Mouse (Mus musculus) leukemia stem cell, adult 10-12 weeks (primary cell): Measurements from ENCODE around the gene Homez. TPM values are rescaled to one million over a fixed set of nuclear protein-coding genes. Genes with fewer than 3 reads are reported as not detected.

ENCODE experiments used
- polyA plus RNA-seq: library from polyadenylated mRNA; stranded (reverse); fragments of >175 nt; gene quantifications from 2 replicates; pipeline ENCODE4 v1.2.3, GENCODE M21; 2012; ENCODE audit warnings: low replicate concordance

The Homez gene
- polyA plus RNA-seq: 0.86 and 0.91 TPM in 2 replicates

DNA sequence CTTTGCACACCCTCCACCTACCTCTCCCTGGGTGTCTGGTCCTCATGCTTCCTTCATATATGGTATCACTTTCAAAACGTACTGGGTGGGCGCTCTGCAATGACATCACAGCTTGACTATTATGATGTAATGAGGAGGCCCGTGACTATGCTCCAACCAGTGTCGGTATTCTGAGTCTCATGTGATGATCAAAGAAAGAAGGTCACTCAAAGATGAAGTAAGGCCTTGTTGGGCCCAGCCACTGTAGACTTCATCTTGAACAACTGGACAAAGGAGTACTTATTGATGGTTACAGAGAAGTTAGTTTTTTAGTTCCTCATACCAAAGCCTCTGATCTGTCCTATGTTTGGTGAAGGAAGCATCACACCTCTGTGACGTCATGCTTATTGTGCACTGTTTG, at the start of gene Homez:
Gene Homez (minus strand): TSS at position 101 of the 400 bp plus-strand sequence.

DNA sequence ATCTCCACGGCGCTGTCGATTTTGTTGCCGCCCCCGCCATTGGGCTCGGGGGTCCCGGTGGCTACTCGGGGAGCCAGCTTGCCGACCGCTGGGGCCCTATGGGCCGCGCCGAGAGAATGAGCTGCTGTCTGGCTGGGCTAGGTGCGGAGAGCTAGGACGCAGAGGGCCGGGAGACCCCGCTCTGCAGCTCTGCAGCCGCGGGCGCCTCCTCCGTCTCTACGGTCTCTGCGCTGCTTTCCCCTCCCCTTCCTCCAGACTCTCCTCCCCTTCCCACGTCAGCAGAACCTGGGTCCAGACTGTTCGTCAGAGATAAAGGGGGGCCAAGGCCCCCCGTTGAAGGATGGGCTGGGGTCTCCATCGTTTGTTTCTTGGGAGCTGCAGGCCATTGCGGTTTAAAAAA, 42.1 kb upstream of the Homez start, which contains the start of gene Slc22a17:
Gene Slc22a17 (minus strand): TSS at position 247 of the 400 bp plus-strand sequence.

DNA sequence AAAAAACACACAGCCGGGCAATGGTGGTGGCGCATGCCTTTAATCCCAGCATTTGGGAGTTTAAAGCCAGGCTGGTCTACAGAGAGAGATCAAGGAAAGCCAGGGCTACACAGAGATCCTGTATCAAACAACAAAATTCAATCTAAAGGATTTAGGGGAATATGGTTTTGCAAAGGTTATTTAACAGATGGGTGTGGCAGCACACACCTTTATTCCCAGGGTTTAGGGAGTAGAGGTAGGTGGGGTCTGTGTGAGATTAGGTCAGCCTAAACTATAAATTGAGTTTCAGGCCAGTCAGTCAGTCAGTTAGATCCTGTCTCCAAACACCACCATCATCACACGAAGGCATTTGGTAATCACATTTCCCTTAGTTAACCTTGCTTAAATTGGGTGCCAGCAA, 21.4 kb upstream of the Homez start, which contains the start of gene Pabpn1:
Gene Pabpn1 (plus strand): TSS at position 301 of the 400 bp plus-strand sequence.

DNA sequence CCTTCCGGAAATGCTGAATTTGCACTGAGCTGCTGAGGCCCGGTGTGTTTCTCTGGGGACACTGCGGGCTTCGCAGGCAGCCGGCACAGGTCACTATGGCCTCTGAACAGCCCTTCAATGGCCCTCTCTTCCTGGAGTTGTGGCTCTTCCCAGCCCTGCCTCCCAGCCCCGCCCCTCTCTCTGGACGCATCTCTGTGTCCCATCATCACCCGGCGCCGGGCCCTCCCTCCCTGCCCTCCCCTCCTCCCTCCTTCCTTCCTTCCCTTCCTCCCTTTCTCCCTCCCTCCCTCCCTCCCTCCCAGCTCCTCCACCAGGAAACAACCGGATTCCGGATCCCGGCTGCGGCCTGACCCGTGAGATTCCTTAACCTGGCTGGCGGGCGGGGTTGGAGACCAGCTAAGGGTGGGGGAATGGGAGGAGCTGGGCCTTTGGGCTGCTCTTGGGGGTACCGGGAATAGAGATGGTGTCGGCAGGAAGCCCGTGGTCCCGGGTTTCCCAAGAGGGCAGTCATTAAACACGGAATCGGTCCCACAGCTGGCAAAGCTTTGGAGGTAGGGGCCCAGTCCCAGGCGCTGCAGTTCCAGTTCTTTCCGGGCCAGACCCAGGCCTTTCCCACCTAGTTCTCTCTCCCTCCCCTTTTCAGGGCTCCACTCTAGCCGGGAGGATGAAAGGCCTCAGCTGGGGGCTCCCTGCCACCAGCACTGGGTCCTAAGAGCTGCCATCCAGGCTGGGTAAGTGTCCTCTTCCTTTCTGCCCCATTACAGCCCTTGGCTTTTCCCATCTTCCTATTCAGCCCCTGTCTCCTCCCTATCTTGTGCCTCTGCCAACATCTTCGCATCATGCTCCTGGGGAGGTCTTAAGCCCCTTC, 12.6 kb upstream of the Homez start, which contains the start of the genes Bcl2l2 and Gm20521:
Gene Bcl2l2 (plus strand): TSS at position 224 of the 868 bp plus-strand sequence.
Gene Gm20521 (plus strand): TSS at position 288 of the 868 bp plus-strand sequence.

DNA sequence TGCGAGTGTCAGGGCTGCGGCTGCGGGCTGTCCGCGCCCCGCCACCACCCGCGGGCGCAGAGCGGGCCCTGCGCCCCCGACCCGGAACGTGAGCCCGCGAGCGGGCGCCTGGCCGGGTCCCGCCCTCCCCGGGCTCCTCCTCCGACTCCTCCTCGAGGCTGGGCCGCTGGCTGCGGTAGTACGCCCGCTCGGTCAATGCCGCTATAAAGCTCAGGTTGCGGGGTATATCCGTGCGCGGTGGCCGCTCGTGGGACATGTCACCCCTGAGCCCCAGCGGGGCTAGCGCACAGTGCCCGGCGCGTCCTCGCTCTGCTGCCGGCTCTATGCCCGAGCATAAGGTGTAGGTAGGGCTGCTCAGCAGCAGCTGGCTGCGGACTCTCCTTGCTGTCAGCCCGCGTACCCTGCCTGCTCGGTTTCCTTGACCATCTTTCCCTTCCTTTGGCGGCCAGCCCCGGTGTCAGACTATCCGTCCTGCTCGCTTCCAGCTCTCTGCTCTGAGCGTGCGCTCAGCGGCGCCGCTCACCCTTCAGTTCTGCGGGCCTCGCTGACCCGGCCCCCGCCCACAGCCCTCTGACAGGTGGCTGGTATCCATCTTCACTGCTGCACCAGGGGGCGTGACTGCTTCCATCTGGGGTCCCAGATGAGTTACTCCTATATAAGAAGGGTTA, 6.4 kb upstream of the Homez start, which contains the start of gene Ppp1r3e:
Gene Ppp1r3e (minus strand): TSS at position 503 of the 668 bp plus-strand sequence.

DNA sequence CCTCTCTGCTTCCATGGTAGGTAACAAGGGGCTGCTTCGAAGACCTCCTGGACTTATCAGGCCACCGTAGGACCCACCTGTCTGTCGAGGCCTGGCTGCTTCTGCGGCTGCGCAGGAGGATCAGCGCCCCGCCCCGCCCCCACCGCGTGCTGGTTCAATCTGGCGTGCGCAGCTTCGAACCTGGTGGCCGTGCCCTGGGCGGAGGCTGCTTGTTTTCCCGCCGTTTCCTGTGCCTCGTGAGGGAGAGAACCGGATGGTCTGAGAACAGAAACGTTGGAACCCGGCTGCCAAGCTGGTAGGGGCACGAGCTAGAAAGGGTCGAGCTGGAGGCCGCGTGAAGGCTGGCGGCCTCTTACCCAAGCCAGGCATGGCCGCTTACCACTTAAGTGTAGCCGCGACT, 56.8 kb downstream of the Homez start, which contains the start of gene Rnf212b:
Gene Rnf212b (plus strand): TSS at position 151 of the 400 bp plus-strand sequence.

Other genes with a start within 250 kb of the Homez start
- gene Psmb11, start 249.5 kb downstream of the Homez start, polyA plus RNA-seq: not detected in 2 replicates
- gene Gm17606, start 230.0 kb downstream of the Homez start, polyA plus RNA-seq: not detected in 2 replicates
- gene Cdh24, start 229.6 kb downstream of the Homez start, polyA plus RNA-seq: 2.7 and 4.7 TPM in 2 replicates
- 21.9 and 24.6 TPM in 2 replicates for gene 1700123O20Rik, start 184.7 kb downstream of the Homez start, polyA plus RNA-seq
- gene Acin1, start 184.0 kb downstream of the Homez start, polyA plus RNA-seq: 173 and 343 TPM in 2 replicates
- not detected in 2 replicates for gene Gm29776, start 172.1 kb downstream of the Homez start, polyA plus RNA-seq
- 1.6 and 3.1 TPM in 2 replicates for gene Cebpe, start 158.8 kb downstream of the Homez start, polyA plus RNA-seq
- 19.6 and 21.8 TPM in 2 replicates for gene Slc7a8, start 89.0 kb downstream of the Homez start, polyA plus RNA-seq
- not detected in 2 replicates for gene Rnf212b, start 56.8 kb downstream of the Homez start, polyA plus RNA-seq
- gene Ppp1r3e, start 6.6 kb upstream of the Homez start, polyA plus RNA-seq: 1.2 TPM in 2 replicates
- 48.9 and 77.3 TPM in 2 replicates for gene Bcl2l2, start 12.4 kb upstream of the Homez start, polyA plus RNA-seq
- gene Gm20521, start 12.5 kb upstream of the Homez start, polyA plus RNA-seq: 10.1 and 11.1 TPM in 2 replicates
- gene Pabpn1, start 21.5 kb upstream of the Homez start, polyA plus RNA-seq: 165 and 331 TPM in 2 replicates
- gene Slc22a17, start 42.2 kb upstream of the Homez start, polyA plus RNA-seq: 1.7 and 2.0 TPM in 2 replicates
- gene Efs, start 55.2 kb upstream of the Homez start, polyA plus RNA-seq: 0.27 and 0.41 TPM in 2 replicates
- not detected in 2 replicates for gene Il25, start 61.7 kb upstream of the Homez start, polyA plus RNA-seq
- not detected in 2 replicates for gene Cmtm5, start 65.3 kb upstream of the Homez start, polyA plus RNA-seq
- gene Myh6, start 96.0 kb upstream of the Homez start, polyA plus RNA-seq: 0.52 TPM in 1 of 2 replicates, not detected in the other
- gene Gm17428, start 106.0 kb upstream of the Homez start, polyA plus RNA-seq: not detected in 2 replicates
- gene Myh7, start 123.7 kb upstream of the Homez start, polyA plus RNA-seq: not detected in 2 replicates
- 35.4 and 46.8 TPM in 2 replicates for gene Ngdn, start 144.5 kb upstream of the Homez start, polyA plus RNA-seq
- 7.2 and 11.2 TPM in 2 replicates for gene Zfhx2, start 221.4 kb upstream of the Homez start, polyA plus RNA-seq
- 2.2 and 3.4 TPM in 2 replicates for gene Thtpa, start 223.8 kb upstream of the Homez start, polyA plus RNA-seq
- gene Ap1g2, start 235.6 kb upstream of the Homez start, polyA plus RNA-seq: 11.8 and 17.7 TPM in 2 replicates
- gene Jph4, start 246.0 kb upstream of the Homez start, polyA plus RNA-seq: not detected in 2 replicates